Mouse (Mus musculus): ENCODE results near the gene Lrba. TPM values are rescaled to one million over a fixed set of nuclear protein-coding genes. Genes with fewer than 3 reads are reported as not detected.

Gene Lrba
- total RNA-seq, 2 experiments from 2014 or later, result 22.2 to 26.6 TPM

DNA sequence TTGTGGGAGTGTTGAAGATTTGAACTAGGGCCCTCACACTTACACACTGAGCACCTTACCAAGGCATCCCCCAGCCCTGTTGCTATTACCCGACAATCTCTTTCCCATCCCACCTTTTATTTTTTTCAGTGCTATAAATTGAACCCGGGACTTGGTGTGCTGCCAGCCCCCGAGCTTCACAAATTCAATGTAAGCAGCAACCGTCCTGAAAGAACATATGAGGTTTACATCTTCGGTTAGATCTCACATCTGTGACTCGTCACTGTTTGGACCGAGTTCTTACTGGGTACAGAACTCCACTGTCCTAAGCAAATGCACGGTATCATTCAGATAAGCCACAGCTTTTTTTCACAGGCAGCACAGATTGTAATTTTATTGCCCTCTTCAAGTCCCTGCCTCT, 607.6 kb downstream of the Lrba start:
- DNase-seq (ENCODE audit: low spot score in 2 of 2), result peak in 1 of 2 experiments; percentile 46

Other genes starting within 250 kb of the Lrba start
- gene Prss48, start 222.2 kb upstream of the Lrba start, total RNA-seq (2021), result not detected
- 100 to 1,000 TPM; 373 to 374 TPM for gene Rps3a1, start 82.0 kb upstream of the Lrba start, total RNA-seq (2021)

Measured in layer of hippocampus, postnatal 14 days (tissue).